In genomic region chr13:117792861-117793260, GRCm38 (mm10) we compare ENCODE assay signal across 28 mouse cellular contexts.
A peak's percentile ranks its signal among the peaks of the same experiment; 100 is the strongest.
DNase-seq lines count a peak whose midpoint lies in the region; ATAC-seq and TF ChIP-seq lines count a peak whose summit lies in the region.
"Had no signal": no experiment of that assay in that cellular context is flagged by ENCODE, and none has a peak within 500 bp of the region (broad histone marks: within the 10 kb centered on the region; RNA-seq: fewer than 3 reads in every experiment).

No protein-coding gene starts in this region.

- H3K36me3 ChIP-seq in forebrain, embryonic 14.5 days (ENCODE audit: control insufficient read depth, insufficient read depth, low read length): no peaks in the 10 kb centered on the region
- H3K36me3 ChIP-seq in forebrain, embryonic 13.5 days (ENCODE audit: poor library complexity, severe bottlenecking): no peaks in the 10 kb centered on the region
- H3K36me3 ChIP-seq in lung, embryonic 14.5 days (ENCODE audit: insufficient read depth): no peaks in the 10 kb centered on the region
- H3K36me3 ChIP-seq: embryonic facial prominence, embryonic 15.5 days; forebrain, embryonic 12.5 days; heart, embryonic 12.5 days; heart, embryonic 15.5 days; hindbrain, embryonic 10.5 days; hindbrain, embryonic 13.5 days; intestine, embryonic 15.5 days had no signal

- ATAC-seq in forebrain, embryonic 14.5 days: no peak
- no peak for ATAC-seq in forebrain, embryonic 13.5 days
- ATAC-seq in lung, embryonic 14.5 days (ENCODE audit: insufficient read depth): no peak
- ATAC-seq: hindbrain, embryonic 16.5 days; intestine, embryonic 15.5 days; Patski had no signal

- no peaks in the 10 kb centered on the region for H3K4me1 ChIP-seq in forebrain, embryonic 14.5 days (ENCODE audit: control insufficient read depth, insufficient read depth, low read length)
- no peaks in the 10 kb centered on the region for H3K4me1 ChIP-seq in forebrain, embryonic 13.5 days
- H3K4me1 ChIP-seq in lung, embryonic 14.5 days (ENCODE audit: insufficient read depth): no peaks in the 10 kb centered on the region
- H3K4me1 ChIP-seq in lung, adult 2 months (ENCODE audit: control insufficient read depth, insufficient read depth, low read length): no peaks in the 10 kb centered on the region
- H3K4me1 ChIP-seq: embryonic facial prominence, embryonic 15.5 days; forebrain, embryonic 12.5 days; heart, embryonic 12.5 days; heart, embryonic 15.5 days; hindbrain, embryonic 10.5 days; hindbrain, embryonic 13.5 days; intestine, embryonic 15.5 days had no signal

- H3K9me3 ChIP-seq in forebrain, embryonic 14.5 days (replicated peaks; ENCODE audit: control insufficient read depth, low read length): no peaks in the 10 kb centered on the region
- no peaks in the 10 kb centered on the region for H3K9me3 ChIP-seq in forebrain, embryonic 13.5 days (replicated peaks)
- H3K9me3 ChIP-seq in lung, embryonic 14.5 days (ENCODE audit: low read depth, low read length): no peaks in the 10 kb centered on the region
- H3K9me3 ChIP-seq: embryonic facial prominence, embryonic 15.5 days; forebrain, embryonic 12.5 days; heart, embryonic 12.5 days; heart, embryonic 15.5 days; hindbrain, embryonic 10.5 days; hindbrain, embryonic 13.5 days; intestine, embryonic 15.5 days had no signal

- TF ChIP-seq POLR2A in lung, adult 2 months (IDR thresholded peaks at IDR 0.05; ENCODE audit: borderline replicate concordance, extremely low read depth, low read depth, low read length): no peak

- H3K4me3 ChIP-seq in forebrain, embryonic 14.5 days (ENCODE audit: low read depth, low read length): no peak overlapping the region
- no peak overlapping the region for H3K4me3 ChIP-seq in forebrain, embryonic 13.5 days
- no peak overlapping the region for H3K4me3 ChIP-seq in lung, embryonic 14.5 days (ENCODE audit: low read depth, low read length)
- no peak overlapping the region for H3K4me3 ChIP-seq in lung, adult 2 months (replicated peaks; ENCODE audit: extremely low read depth, low read depth, low read length)
- H3K4me3 ChIP-seq: embryonic facial prominence, embryonic 15.5 days; forebrain, embryonic 12.5 days; gastrocnemius, adult 2 months; heart, embryonic 12.5 days; heart, embryonic 15.5 days; hindbrain, embryonic 10.5 days; hindbrain, embryonic 13.5 days; intestine, embryonic 15.5 days had no signal

- H3K27me3 ChIP-seq in forebrain, embryonic 14.5 days (replicated peaks; ENCODE audit: control insufficient read depth, insufficient read depth, low read length): no peaks in the 10 kb centered on the region
- H3K27me3 ChIP-seq in forebrain, embryonic 13.5 days: no peaks in the 10 kb centered on the region
- H3K27me3 ChIP-seq in lung, embryonic 14.5 days (ENCODE audit: insufficient read depth, low read length): no peaks in the 10 kb centered on the region
- H3K27me3 ChIP-seq: embryonic facial prominence, embryonic 15.5 days; forebrain, embryonic 12.5 days; heart, embryonic 12.5 days; heart, embryonic 15.5 days; hindbrain, embryonic 13.5 days; intestine, embryonic 15.5 days; Patski had no signal

- 74% methylated on average over 1 of the region's 1 CpGs for WGBS in forebrain, embryonic 14.5 days
- 64% methylated on average over 1 of the region's 1 CpGs for WGBS in forebrain, embryonic 13.5 days
- WGBS in lung, embryonic 14.5 days: 44% methylated on average over 1 of the region's 1 CpGs
- 36% methylated on average over 1 of the region's 1 CpGs for WGBS in lung, adult 2 months

- H3K9ac ChIP-seq in forebrain, embryonic 14.5 days (ENCODE audit: low read length): no peak overlapping the region
- no peak overlapping the region for H3K9ac ChIP-seq in forebrain, embryonic 13.5 days
- no peak overlapping the region for H3K9ac ChIP-seq in lung, embryonic 14.5 days
- H3K9ac ChIP-seq: embryonic facial prominence, embryonic 15.5 days; forebrain, embryonic 12.5 days; heart, embryonic 12.5 days; heart, embryonic 15.5 days; hindbrain, embryonic 13.5 days; intestine, embryonic 15.5 days had no signal

- DNase-seq in forebrain, embryonic 14.5 days (ENCODE audit: low spot score): peak; percentile 13
- DNase-seq in lung, embryonic 14.5 days: peak; percentile 37
- no peak for DNase-seq in lung, adult 2 months
- DNase-seq in NIH3T3 (ENCODE audit: low read depth): peak; percentile 13
- peak; percentile 47 for DNase-seq in brain, adult 2 months (ENCODE audit: low read depth, low spot score)
- DNase-seq in right cerebral cortex, postnatal 25 days: no peak
- DNase-seq in urinary bladder, postnatal 10 days (ENCODE audit: low spot score): no peak
- DNase-seq: adrenal gland, adult 2 months; adrenal gland, postnatal 14 days; cerebellum, adult 9-11 months; cerebellum, postnatal 25 days; embryo, embryonic 11 days; gastrocnemius, adult 2 months; gastrocnemius, postnatal 14 days; heart, adult 11 months; heart, postnatal 10 days; heart, postnatal 36 days; kidney, adult 11 months had no signal

- H3K27ac ChIP-seq in forebrain, embryonic 14.5 days (ENCODE audit: low read depth, low read length): no peak overlapping the region
- no peak overlapping the region for H3K27ac ChIP-seq in forebrain, embryonic 13.5 days
- no peak overlapping the region for H3K27ac ChIP-seq in lung, embryonic 14.5 days (ENCODE audit: low read depth)
- H3K27ac ChIP-seq: embryonic facial prominence, embryonic 15.5 days; forebrain, embryonic 12.5 days; gastrocnemius, adult 2 months; heart, embryonic 15.5 days; hindbrain, embryonic 10.5 days; hindbrain, embryonic 13.5 days; intestine, embryonic 15.5 days had no signal

- H3K4me2 ChIP-seq in forebrain, embryonic 14.5 days (ENCODE audit: low read length): no peak overlapping the region
- no peak overlapping the region for H3K4me2 ChIP-seq in forebrain, embryonic 13.5 days
- H3K4me2 ChIP-seq in lung, embryonic 14.5 days: no peak overlapping the region
- H3K4me2 ChIP-seq: embryonic facial prominence, embryonic 15.5 days; forebrain, embryonic 12.5 days; heart, embryonic 12.5 days; heart, embryonic 15.5 days; hindbrain, embryonic 13.5 days; intestine, embryonic 15.5 days had no signal

- no peak for TF ChIP-seq CTCF in lung, embryonic 14.5 days (IDR thresholded peaks at IDR 0.05; ENCODE audit: low read depth)
- no peak for TF ChIP-seq CTCF in lung, adult 2 months (IDR thresholded peaks at IDR 0.05; ENCODE audit: insufficient read depth, low read length)

Comparison
In these comparisons a context has a peak if more than half of its experiments do, and no peak if none do; other contexts are left out.
1. DNase-seq: peak in forebrain, embryonic 14.5 days (single experiment), lung, embryonic 14.5 days (single experiment), NIH3T3 (single experiment) and brain, adult 2 months (single experiment); none in lung, adult 2 months (single experiment), right cerebral cortex, postnatal 25 days (single experiment) and urinary bladder, postnatal 10 days (single experiment).